Mouse (Mus musculus): ENCODE measurements at regions not wholly inside any gene's neighbourhood (a gene's known extent, or its start where the extent isn't known, plus 50 kb on each side); places are given as distances from the start of the nearest gene placed in this dataset.

- DNase-seq (ENCODE audit: low spot score), result peak; percentile 68
These were observed 59.4 kb downstream of the 1700001O22Rik start for GRCm38 (mm10) chr2:30743976-30744620.

- DNase-seq (ENCODE audit: low spot score), result no peak
These were observed 60.1 kb downstream of the 1700001O22Rik start for GRCm38 (mm10) chr2:30743265-30743846.

DNA sequence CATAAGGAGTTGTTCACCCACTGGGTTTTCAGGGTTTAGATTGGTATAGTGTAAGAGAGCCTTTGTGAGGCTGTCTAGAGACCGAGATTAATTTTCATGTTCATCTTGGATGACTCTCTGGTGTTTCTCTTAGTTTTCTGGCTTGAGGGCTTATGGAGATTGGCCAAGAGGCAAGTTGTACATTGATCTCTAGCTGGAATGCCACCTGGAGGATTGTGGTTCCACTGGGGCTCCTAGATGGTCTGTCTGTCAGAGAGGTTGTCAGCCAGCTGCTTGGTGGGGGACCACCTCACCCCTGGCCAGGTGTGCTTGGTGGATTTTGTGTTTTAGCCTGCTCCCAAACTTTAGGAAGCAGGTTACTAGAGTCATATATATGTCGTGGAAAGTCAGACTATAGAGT, 62.0 kb downstream of the 1700001O22Rik start:
- DNase-seq (ENCODE audit: low spot score), result no peak

DNA sequence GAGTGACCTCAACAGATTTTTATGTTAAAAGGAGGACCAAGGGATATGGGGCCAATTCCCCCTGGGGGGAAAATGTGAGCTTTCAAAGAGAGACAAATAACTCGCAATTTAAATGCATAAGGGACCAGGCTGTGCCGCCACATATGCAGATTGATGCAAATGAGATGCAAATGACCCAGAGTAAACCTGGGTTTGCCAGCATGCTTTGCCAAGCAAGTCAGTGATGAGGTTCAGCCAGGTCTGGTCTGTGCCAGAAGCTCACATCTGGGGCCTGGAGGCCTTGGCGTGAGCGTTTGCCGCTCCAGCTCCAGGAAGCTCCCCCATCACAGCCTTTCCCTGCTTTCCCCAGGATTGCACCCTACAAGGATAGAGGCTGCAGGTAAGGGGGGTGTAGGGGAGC, 65.7 kb downstream of the 1700001O22Rik start:
- DNase-seq (ENCODE audit: low spot score), result no peak

GRCm38 (mm10) chr2:30736705-30737104, 66.8 kb downstream of the 1700001O22Rik start:
- no peak for DNase-seq (ENCODE audit: low spot score)

- DNase-seq (ENCODE audit: low spot score), result no peak
These were observed 67.2 kb downstream of the 1700001O22Rik start for GRCm38 (mm10) chr2:30736236-30736635.

- DNase-seq (ENCODE audit: low spot score), result no peak
These were observed 69.6 kb downstream of the 1700001O22Rik start for GRCm38 (mm10) chr2:30733853-30734252.

GRCm38 (mm10) chr2:30731832-30732231, 71.6 kb downstream of the 1700001O22Rik start:
- DNase-seq (ENCODE audit: low spot score), result no peak

- no peak for DNase-seq (ENCODE audit: low spot score)
These were observed 75.5 kb downstream of the 1700001O22Rik start for GRCm38 (mm10) chr2:30727948-30728347.

GRCm38 (mm10) chr2:30725601-30726489, 77.6 kb downstream of the 1700001O22Rik start:
- DNase-seq (ENCODE audit: low spot score), result peak; percentile 48

DNA sequence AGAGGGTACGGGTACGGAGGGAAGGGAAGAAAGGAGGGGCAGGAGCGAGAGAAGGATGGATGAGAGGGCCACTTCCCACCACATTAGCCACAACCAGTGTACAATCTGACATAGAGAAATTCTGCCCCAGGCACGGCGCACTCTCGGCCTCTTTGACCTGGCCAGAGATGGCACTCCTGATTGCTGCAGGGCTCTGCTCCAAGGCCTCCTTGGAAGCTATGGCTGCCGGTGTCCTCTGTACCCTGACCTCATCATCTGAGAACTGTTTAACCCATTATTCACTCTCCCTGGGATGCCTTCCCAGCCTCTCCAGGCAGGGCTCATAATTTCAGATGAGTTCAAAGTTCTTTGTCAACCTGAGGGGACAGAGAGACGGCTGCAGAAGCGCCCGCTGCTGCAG, 78.3 kb downstream of the 1700001O22Rik start:
- DNase-seq (ENCODE audit: low spot score), result no peak

DNA sequence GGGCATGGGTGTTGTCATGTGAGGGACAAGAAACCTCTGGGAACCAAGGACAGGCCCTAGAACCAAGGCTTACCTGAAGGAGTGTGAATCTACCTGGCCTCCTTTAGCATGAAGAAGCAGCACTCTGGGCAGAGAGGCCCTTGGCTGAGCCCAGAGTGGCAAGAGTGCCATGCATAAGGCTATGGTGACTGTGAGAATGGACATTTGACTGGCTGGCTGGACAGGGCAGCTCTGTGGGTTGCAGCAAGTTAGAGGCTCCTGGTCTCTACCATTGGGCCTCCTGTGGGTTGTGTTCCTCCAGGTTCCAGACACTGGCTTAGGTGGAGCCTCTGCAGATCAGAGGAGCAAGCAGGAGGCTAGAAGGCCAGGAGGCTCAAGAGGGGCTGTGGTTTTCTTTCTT, 78.9 kb downstream of the 1700001O22Rik start:
- DNase-seq (ENCODE audit: low spot score), result no peak

DNA sequence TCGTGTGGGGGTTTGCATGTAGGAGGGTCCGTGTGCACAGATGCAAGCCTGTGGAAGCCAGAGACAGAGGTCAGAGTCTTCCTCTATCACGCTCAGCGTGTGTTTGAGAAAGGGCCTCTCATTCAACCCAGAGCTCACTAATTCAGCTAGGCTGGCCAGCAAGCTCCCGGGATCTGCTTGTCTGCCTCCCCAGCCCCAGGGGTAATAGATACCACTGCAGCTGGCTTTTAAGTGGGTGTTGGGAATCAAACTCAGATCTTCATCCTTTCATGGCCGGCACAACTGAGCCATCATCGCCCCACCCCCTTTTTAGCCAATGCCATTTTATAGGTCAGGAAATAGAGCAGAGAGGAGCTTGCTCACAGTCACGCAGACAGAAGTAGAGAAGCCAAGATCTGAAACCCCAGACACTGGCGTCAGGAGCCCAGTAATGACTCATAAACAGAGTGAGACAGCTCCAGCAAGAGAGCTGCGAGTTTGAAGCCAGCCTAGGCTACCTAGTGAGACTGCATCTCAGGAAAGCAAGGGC, 80.3 kb downstream of the 1700001O22Rik start:
- DNase-seq (ENCODE audit: low spot score), result no peak

DNA sequence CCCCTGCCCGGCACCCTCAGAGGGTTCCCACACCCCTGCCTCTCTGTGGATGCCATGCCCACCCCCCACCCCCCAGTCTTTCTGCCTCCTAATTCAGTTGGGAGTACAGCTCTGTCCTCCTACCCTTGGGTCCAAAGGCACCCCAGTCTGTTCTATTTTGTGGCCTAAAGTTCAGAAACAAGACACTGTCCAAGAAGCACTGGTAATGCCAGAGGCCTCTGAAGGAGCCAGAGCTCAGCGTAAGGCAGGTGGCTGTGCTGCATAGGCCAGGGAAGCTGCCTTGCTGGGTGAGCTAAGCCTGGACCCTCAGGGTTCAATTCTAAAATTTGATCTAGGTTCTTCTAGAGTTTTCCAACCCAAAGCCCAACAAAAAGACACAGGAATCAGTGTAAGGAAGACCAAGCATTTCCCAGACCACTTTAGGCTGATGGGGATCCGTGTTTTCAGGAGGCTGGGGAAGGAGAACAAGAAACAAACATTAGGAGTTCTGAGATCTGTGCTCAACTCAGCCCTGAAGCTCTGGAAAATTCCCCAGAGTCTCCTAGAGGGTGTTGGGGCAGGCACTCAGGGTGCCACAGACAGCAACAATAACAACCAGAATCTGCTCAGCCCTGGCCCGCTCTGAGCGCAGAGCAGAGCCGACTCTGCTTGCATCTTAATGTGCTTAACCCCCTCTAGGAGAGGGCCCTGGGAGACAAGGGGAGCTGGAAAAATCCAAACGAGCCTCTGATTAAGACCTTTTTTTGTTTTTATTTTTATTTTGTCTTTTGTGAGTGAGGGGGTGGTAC, 81.0 kb downstream of the 1700001O22Rik start:
- no peak for DNase-seq (ENCODE audit: low spot score)

- DNase-seq (ENCODE audit: low spot score), result peak; percentile 34
These were observed 81.8 kb downstream of the 1700001O22Rik start for GRCm38 (mm10) chr2:30721473-30722262.

DNA sequence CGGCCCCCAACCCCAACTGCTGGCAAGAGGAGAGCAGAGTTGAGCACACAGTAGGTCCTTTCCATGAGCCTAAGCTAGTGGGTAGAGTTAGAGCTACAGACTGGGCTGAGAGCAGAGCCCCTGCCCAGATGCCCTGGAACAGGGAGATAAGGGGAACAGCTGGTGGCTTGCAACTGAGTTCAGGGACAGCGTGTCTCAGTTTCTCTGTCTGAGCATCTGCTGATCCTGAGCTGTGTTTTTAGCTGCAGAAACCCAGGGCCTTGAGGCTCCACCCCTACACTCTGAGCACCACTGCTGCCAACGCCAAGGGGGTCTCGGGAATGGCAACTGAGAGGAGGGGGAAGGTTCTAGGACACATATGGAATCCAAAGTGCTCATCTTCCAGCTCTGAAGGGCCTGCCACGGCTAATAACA, 82.4 kb downstream of the 1700001O22Rik start:
- no peak for DNase-seq (ENCODE audit: low spot score)

GRCm38 (mm10) chr2:30720291-30720690, 83.2 kb downstream of the 1700001O22Rik start:
- DNase-seq (ENCODE audit: low spot score), result no peak

- peak; percentile 41 for DNase-seq (ENCODE audit: low spot score)
These were observed 83.7 kb downstream of the 1700001O22Rik start for GRCm38 (mm10) chr2:30719611-30720290.

- peak; percentile 84 for DNase-seq (ENCODE audit: low spot score)
These were observed 84.6 kb downstream of the 1700001O22Rik start for GRCm38 (mm10) chr2:30718741-30719381.

DNA sequence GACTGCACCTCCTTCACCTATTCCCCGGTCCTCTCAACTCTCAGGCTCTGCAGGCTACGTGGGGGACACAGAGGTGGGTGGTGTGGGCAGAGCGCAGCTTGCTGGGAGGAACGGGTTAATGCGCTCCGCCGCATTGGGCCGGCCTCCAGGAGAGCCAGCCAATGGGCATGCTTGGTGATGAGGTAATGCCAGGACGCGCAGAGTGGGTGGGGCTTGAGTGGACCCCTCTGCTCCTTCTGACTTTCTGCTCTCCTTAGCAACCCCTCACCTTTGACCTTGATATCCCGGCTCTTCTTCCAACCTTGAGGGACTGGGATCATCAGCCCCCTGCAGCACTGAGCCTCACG, 85.2 kb downstream of the 1700001O22Rik start:
- DNase-seq (ENCODE audit: low spot score), result peak; percentile 88

All from ovary, postnatal 36 days (tissue).